Mouse (Mus musculus) forebrain, embryonic 13.5 days (tissue): ENCODE results near the gene Ddx27. TPM values are rescaled to one million over a fixed set of nuclear protein-coding genes. Genes with fewer than 3 reads are reported as not detected.
A peak's percentile ranks its signal among the peaks of the same experiment; 100 is the strongest.

Source experiments
- ATAC-seq: fragments of 200-750 bp; cut with Nextera tagmentation; 2 replicates; pipeline ENCODE4 v1.8.0; 2017
- H3K27ac ChIP-seq: fragments of 300-500 bp; sonication (generic); 2 replicates; pipeline ENCODE4 v1.5.1; 2015; ENCODE audit warnings: inconsistent platforms, mild to moderate bottlenecking, moderate library complexity
- H3K27me3 ChIP-seq: fragments of 300-500 bp; sonication (generic); 2 replicates; pipeline ENCODE4 v1.6.1; 2015; ENCODE audit warnings: mild to moderate bottlenecking, inconsistent platforms
- H3K36me3 ChIP-seq: fragments of 300-500 bp; sonication (generic); 2 replicates; pipeline ENCODE4 v1.6.1; 2015; ENCODE audit warnings: mild to moderate bottlenecking, inconsistent platforms; ENCODE audit not compliant: poor library complexity, severe bottlenecking
- H3K4me1 ChIP-seq: fragments of 300-500 bp; sonication (generic); 2 replicates; pipeline ENCODE4 v1.6.1; 2015; ENCODE audit warnings: inconsistent platforms
- H3K4me2 ChIP-seq: fragments of 300-500 bp; sonication (generic); 2 replicates; pipeline ENCODE4 v1.6.1; 2015; ENCODE audit warnings: inconsistent platforms, mild to moderate bottlenecking, moderate library complexity
- H3K4me3 ChIP-seq: fragments of 300-500 bp; sonication (generic); 2 replicates; pipeline ENCODE4 v1.5.1; 2015; ENCODE audit warnings: mild to moderate bottlenecking, inconsistent platforms
- H3K9ac ChIP-seq: fragments of 300-500 bp; sonication (generic); 2 replicates; pipeline ENCODE4 v1.6.1; 2015; ENCODE audit warnings: mild to moderate bottlenecking, inconsistent platforms
- H3K9me3 ChIP-seq: fragments of 300-500 bp; sonication (generic); replicated peaks from 2 replicates; pipeline ENCODE4 v1.6.1; 2016; ENCODE audit warnings: inconsistent platforms
- WGBS: fragments of 180-500 bp; shearing (Covaris S2); methylation state at CpG from one replicate; pipeline ENCODE4 v1.1.7; 2015; 5-methylcytosine and 5-hydroxymethylcytosine counted together
- polyA plus RNA-seq: library from polyadenylated mRNA; unstranded; fragments of >200 nt; fragmentation: Nextera tagmentation; extraction: Ambion mirVana; gene quantifications from 2 replicates; pipeline ENCODE4 v1.2.1, GENCODE M21; 2015

Gene Ddx27
- polyA plus RNA-seq, 1 experiment from 2014 or later = 46.7 TPM

GRCm38 (mm10) chr2:167058814-167059387 lies 43.9 kb downstream of the Ddx27 start:
- no peaks in the 10 kb centered on the region for H3K9me3 ChIP-seq
- no peaks in the 10 kb centered on the region for H3K27me3 ChIP-seq
- peaks cover 25% of the 10 kb centered on the region for H3K4me1 ChIP-seq
- 61% methylated on average over 3 of the region's 3 CpGs for WGBS
- H3K27ac ChIP-seq = no peak overlapping the region
- H3K4me2 ChIP-seq = no peak overlapping the region
- peaks cover 51% of the 10 kb centered on the region for H3K36me3 ChIP-seq
- H3K9ac ChIP-seq = no peak overlapping the region
- H3K4me3 ChIP-seq = no peak overlapping the region
- ATAC-seq = no peak

- no peak for ATAC-seq
- Histone ChIP-seq H3K4me3 (no peak overlapping the region), H3K9ac (peak overlapping the region; percentile 52; the same call in 1 of the 2 replicates), H3K4me2 (no peak overlapping the region), H3K4me1 (peaks cover 26% of the 10 kb centered on the region), H3K36me3 (peaks cover 48% of the 10 kb centered on the region), H3K27ac (no peak overlapping the region), H3K27me3 (no peaks in the 10 kb centered on the region), H3K9me3 (no peaks in the 10 kb centered on the region)
- 37% methylated on average over 8 of the region's 8 CpGs for WGBS
Observed at GRCm38 (mm10) chr2:167059536-167059935, 44.5 kb downstream of the Ddx27 start.

GRCm38 (mm10) chr2:167059960-167060359 lies 45.0 kb downstream of the Ddx27 start:
- WGBS = 75% methylated on average over 12 of the region's 12 CpGs
- Histone ChIP-seq H3K4me1 (peaks cover 30% of the 10 kb centered on the region), H3K27ac (no peak overlapping the region), H3K9ac (peak overlapping the region; percentile 52; the same call in 1 of the 2 replicates), H3K4me3 (no peak overlapping the region), H3K36me3 (peaks cover 48% of the 10 kb centered on the region), H3K27me3 (no peaks in the 10 kb centered on the region), H3K9me3 (no peaks in the 10 kb centered on the region), H3K4me2 (no peak overlapping the region)
- no peak for ATAC-seq

GRCm38 (mm10) chr2:167060360-167060759 lies 45.4 kb downstream of the Ddx27 start:
- no peaks in the 10 kb centered on the region for H3K27me3 ChIP-seq
- no peak overlapping the region for H3K4me3 ChIP-seq
- WGBS = 67% methylated on average over 3 of the region's 3 CpGs
- no peak overlapping the region for H3K4me2 ChIP-seq
- H3K9me3 ChIP-seq = no peaks in the 10 kb centered on the region
- no peak overlapping the region for H3K27ac ChIP-seq
- H3K36me3 ChIP-seq = peaks cover 48% of the 10 kb centered on the region
- peak overlapping the region; percentile 52 for H3K9ac ChIP-seq
- H3K4me1 ChIP-seq = peaks cover 34% of the 10 kb centered on the region
- ATAC-seq = no peak

- no peak for ATAC-seq
- Histone ChIP-seq H3K27me3 (no peaks in the 10 kb centered on the region), H3K4me2 (no peak overlapping the region), H3K9me3 (no peaks in the 10 kb centered on the region), H3K4me1 (peaks cover 38% of the 10 kb centered on the region), H3K9ac (peak overlapping the region; percentile 52), H3K4me3 (no peak overlapping the region), H3K27ac (no peak overlapping the region), H3K36me3 (peaks cover 48% of the 10 kb centered on the region)
Observed at GRCm38 (mm10) chr2:167060761-167061160, 45.8 kb downstream of the Ddx27 start.

GRCm38 (mm10) chr2:167061381-167062034 lies 46.5 kb downstream of the Ddx27 start:
- no peak overlapping the region for H3K27ac ChIP-seq
- H3K27me3 ChIP-seq = no peaks in the 10 kb centered on the region
- H3K4me1 ChIP-seq = peaks cover 42% of the 10 kb centered on the region
- peak overlapping the region; percentile 79 for H3K4me2 ChIP-seq
- no peak for ATAC-seq
- WGBS = 28% methylated on average over 11 of the region's 11 CpGs
- peak overlapping the region; percentile 89 for H3K9ac ChIP-seq
- H3K4me3 ChIP-seq = peak overlapping the region; percentile 84
- H3K9me3 ChIP-seq = no peaks in the 10 kb centered on the region
- H3K36me3 ChIP-seq = peaks cover 48% of the 10 kb centered on the region

- Histone ChIP-seq H3K4me1 (peaks cover 42% of the 10 kb centered on the region), H3K4me3 (peak overlapping the region; percentile 84), H3K9ac (peak overlapping the region; percentile 89), H3K27ac (peak overlapping the region; percentile 88), H3K36me3 (peaks cover 44% of the 10 kb centered on the region), H3K4me2 (peak overlapping the region; percentile 79), H3K9me3 (no peaks in the 10 kb centered on the region), H3K27me3 (no peaks in the 10 kb centered on the region)
- under 1% methylated on average over 47 of the region's 60 CpGs for WGBS
- ATAC-seq = peak; percentile 89
Observed at GRCm38 (mm10) chr2:167062497-167062911, 47.5 kb downstream of the Ddx27 start.

- WGBS = under 1% methylated on average over 56 of the region's 57 CpGs
- peak within 1 kb of the TSS; percentile 88 for H3K27ac ChIP-seq
Observed at GRCm38 (mm10) chr2:167062965-167063880, 48.2 kb downstream of the Ddx27 start, which contains the start of gene Znfx1. TSS of gene Znfx1 (minus strand) at chr2:167063015.

GRCm38 (mm10) chr2:167063906-167064496 lies 49.0 kb downstream of the Ddx27 start:
- peak overlapping the region; percentile 84 for H3K4me3 ChIP-seq
- H3K4me2 ChIP-seq = peak overlapping the region; percentile 79
- peak overlapping the region; percentile 88 for H3K27ac ChIP-seq
- under 1% methylated on average over 7 of the region's 7 CpGs for WGBS
- H3K4me1 ChIP-seq = peaks cover 42% of the 10 kb centered on the region
- H3K9ac ChIP-seq = peak overlapping the region; percentile 89
- ATAC-seq = no peak
- no peaks in the 10 kb centered on the region for H3K27me3 ChIP-seq
- H3K9me3 ChIP-seq = no peaks in the 10 kb centered on the region
- peaks cover 33% of the 10 kb centered on the region for H3K36me3 ChIP-seq

More at GRCm38 (mm10) chr2:167062965-167063880, 48.2 kb downstream of the Ddx27 start, which contains the start of gene Znfx1:
- H3K36me3 ChIP-seq = peaks cover 37% of the 10 kb centered on the region
- peak within 1 kb of the TSS; percentile 89 for H3K9ac ChIP-seq
- H3K9me3 ChIP-seq = no peaks in the 10 kb centered on the region
- peak; percentile 94 for ATAC-seq
- peaks cover 42% of the 10 kb centered on the region for H3K4me1 ChIP-seq
- H3K4me3 ChIP-seq = peak within 1 kb of the TSS; percentile 84
- no peaks in the 10 kb centered on the region for H3K27me3 ChIP-seq
- peak within 1 kb of the TSS; percentile 79 for H3K4me2 ChIP-seq

- H3K36me3 ChIP-seq = peaks cover 28% of the 10 kb centered on the region
- ATAC-seq = no peak
- peak overlapping the region; percentile 89 for H3K9ac ChIP-seq
- peak overlapping the region; percentile 48 for H3K27ac ChIP-seq
- H3K27me3 ChIP-seq = no peaks in the 10 kb centered on the region
- 20% methylated on average over 9 of the region's 9 CpGs for WGBS
- peak overlapping the region; percentile 79 for H3K4me2 ChIP-seq
- no peaks in the 10 kb centered on the region for H3K9me3 ChIP-seq
- H3K4me3 ChIP-seq = peak overlapping the region; percentile 84
- peaks cover 38% of the 10 kb centered on the region for H3K4me1 ChIP-seq
Observed at GRCm38 (mm10) chr2:167064601-167065295, 49.8 kb downstream of the Ddx27 start.

- Histone ChIP-seq H3K4me1 (peaks cover 34% of the 10 kb centered on the region), H3K4me2 (peak overlapping the region; percentile 79), H3K9ac (no peak overlapping the region), H3K27ac (0 out of 2 replicates have a peak overlapping the region, but pooled peaks have one; percentile 3), H3K9me3 (no peaks in the 10 kb centered on the region), H3K4me3 (0 out of 2 replicates have a peak overlapping the region, but pooled peaks have one; percentile 84), H3K36me3 (peaks cover 26% of the 10 kb centered on the region), H3K27me3 (no peaks in the 10 kb centered on the region)
- 57% methylated on average over 1 of the region's 1 CpGs for WGBS
- ATAC-seq = no peak
Observed at GRCm38 (mm10) chr2:167066031-167066430, 51.0 kb downstream of the Ddx27 start.
